Mouse (Mus musculus) large intestine, adult 2 months (tissue): Measurements from ENCODE around the gene Rftn1. TPM values are rescaled to one million over a fixed set of nuclear protein-coding genes. Genes with fewer than 3 reads are reported as not detected.
"Not testable (repeated sequence)": the region's sequence is repeated elsewhere in the genome, so short reads cannot be mapped to it uniquely, and the experiment has no call there.

Source experiments
- DNase-seq: peaks from one replicate; pipeline ENCODE4 v3.0.0-alpha.2; 2012; ENCODE audit warnings: low read depth, low spot score
- WGBS: fragments of 180-500 bp; shearing (Covaris S2); methylation state at CpG from one replicate; pipeline ENCODE4 v1.1.7; 2018; 5-methylcytosine and 5-hydroxymethylcytosine counted together
- polyA plus RNA-seq: library from polyadenylated mRNA; depleted of rRNA; stranded (reverse); fragments of >200 nt; gene quantifications from 2 replicates; pipeline ENCODE4 v1.2.3, GENCODE M21; 2012; rRNA removed

The Rftn1 gene
- 11.6 and 14.5 TPM in 2 replicates for polyA plus RNA-seq

DNA sequence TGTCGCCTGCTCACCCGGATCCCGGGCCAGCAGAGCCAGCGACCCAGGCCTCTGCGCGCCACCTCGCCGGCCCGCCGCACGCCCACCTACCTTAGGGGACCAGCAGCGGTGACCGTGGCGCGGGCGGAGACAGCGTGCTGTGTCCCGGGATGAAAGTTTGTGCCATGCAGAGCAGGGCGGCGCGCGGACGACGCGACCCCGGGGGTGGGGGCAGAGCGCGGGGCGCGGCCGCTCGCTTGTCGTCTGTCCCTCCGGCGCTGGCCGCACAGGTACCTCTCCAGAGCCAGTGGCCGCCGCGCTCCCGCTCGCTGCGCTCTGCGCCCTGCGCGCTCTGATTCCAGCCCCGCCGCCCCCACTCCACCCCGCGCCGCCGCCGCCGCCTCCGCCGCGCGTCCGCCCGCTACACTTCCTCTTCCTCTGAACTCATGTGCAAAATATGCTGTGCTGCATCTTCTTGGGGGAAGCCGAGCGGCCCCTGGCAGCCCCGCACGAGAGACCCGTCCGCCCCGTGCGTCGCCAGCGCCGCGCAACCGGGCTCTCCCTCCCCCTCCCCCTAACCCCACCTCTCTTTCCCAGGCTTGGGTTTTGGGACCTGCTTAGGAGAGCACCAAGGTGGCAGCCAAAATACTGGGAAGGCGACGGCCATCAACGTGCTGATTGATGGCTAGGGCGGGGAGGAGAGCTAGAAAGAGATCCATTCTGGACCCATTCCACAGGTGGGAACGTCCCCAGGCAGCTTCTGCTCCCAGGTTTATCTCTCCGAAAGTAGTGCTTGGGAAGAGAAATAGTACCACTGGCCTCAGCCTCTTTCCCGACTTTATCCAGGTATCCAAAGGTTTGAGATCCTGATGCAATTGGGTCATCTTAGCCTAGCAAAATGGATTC is at the start of gene Rftn1:
TSS of gene Rftn1 (minus strand) at position 544 of the 885 bp plus-strand sequence.
- 3% methylated on average over 79 of the region's 79 CpGs for WGBS
- no peak for DNase-seq

DNA sequence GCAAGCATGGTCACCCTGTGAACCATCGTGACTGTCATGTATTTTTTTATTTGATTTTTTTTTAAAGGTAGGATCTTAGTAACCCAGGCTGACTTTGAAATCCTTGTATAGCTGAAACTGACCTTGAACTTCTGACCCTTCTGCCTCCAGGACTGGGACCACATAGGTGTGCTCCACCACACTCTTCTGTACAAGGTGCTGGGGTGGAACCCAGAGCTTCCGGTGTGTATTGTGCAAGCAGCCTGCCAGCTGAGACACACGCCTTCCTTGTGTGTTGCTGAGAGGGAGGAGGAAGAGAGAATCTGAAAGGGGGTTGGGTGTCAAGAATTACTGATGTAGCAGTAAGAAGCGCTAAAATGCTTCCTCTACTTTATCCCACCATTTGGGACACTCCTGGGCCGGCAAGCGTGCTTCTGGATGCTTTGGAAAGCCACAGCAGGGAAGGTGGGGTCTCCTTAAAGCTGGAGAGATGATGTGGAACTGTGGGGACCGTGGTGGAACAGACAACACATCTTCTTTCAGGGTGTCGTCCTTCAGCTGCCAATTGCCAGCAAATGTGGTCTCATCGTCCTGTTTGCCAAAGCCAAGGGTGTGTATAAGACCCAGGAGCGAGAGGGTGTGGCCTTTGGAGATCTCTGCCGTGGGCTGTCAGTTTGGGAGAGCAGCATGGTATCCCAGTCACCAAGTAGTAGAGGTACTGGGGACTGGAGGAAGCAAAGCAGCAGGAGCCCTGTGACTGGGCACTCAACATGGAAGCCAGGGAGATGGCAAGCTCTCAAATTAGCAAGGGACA is 47.5 kb upstream of the Rftn1 start:
- 45% methylated on average over 11 of the region's 11 CpGs for WGBS
- no peak for DNase-seq

DNA sequence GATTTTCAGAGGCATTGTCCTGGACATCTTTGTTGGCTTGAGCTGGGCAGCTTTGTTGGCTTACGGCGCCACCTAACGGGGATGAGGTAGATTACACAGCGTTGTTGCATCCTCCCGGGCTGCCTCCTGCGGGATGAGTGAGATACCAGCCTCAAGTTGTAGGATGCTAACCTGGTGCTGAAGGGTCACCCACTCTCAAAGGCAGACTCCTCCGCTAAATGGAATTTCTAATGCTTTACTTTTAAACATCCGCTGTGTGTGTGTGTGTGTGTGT is 46.9 kb upstream of the Rftn1 start:
- WGBS: 6% methylated on average over 8 of the region's 8 CpGs
- DNase-seq: peak; percentile 11

DNA sequence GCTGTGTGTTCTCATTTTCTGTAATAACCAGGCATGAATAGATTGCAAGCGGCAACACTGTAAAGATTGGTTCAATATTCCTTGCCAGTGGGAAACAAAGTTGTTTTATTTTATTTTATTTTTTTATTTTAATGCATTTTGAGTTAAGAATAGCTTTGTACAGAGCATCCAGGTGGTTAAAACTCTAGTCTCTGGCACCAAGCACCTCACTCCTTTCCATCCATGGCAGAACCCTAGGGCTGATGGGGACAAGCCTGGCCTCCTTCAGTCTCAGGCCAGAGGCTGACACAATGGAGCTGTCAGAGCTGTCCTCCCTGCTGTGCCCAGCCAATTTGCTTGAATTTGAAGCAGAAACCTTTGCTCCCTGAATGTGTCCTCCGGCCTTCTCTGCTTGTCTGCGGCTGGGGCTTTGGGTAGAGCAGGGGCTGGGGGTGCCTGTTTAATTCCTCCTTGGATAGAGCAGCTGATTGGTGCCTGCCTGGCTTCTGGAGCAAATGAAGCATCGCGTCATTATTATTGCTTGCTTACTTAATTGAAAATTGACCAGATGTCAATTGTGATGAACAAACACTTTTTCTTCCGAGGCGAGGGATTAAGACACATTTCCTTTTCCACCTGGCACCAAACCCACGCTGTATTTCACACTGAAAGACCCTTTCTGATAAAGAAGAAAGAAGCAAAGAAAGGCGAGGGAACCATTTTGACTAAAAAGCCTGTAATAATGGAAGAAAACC is 46.4 kb upstream of the Rftn1 start:
- WGBS: 59% methylated on average over 9 of the region's 9 CpGs
- no peak for DNase-seq

DNA sequence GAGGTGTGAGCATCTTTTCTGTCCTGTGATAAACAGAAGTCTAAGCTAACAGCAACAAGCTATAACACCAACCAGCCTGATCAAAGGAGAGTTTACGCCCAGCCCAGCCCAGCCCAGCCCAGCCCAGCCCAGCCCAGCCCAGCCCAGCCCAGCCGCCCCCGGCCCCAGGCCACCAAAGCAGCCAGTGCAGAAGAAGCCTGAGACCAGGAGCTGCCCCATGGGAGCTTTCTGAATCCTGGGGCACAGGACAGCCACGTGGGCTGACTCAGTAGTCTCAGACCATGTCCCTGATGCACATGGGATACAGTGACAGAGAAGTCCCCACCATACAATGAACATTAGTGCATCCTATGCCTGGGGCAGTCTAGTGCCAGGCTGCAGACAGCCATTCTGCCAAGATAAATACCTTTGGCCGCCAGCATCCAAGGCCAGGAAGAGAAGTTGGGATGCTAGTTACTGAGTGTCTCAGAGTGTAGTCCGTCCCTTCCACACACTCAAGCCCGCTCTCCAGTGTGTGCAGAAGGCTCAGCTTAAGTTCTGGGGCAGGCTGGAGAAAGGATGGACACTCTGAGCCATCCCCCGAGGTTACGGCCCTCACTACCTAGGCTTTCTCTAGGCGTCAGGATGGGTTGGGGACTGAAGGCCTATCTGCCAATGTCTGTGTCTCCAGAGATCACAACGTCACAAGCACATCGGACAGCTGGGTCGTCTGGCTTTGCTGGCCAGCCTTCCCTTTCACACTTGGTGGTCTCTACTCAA is 45.6 kb upstream of the Rftn1 start:
- 67% methylated on average over 13 of the region's 13 CpGs for WGBS
- DNase-seq: no peak

DNA sequence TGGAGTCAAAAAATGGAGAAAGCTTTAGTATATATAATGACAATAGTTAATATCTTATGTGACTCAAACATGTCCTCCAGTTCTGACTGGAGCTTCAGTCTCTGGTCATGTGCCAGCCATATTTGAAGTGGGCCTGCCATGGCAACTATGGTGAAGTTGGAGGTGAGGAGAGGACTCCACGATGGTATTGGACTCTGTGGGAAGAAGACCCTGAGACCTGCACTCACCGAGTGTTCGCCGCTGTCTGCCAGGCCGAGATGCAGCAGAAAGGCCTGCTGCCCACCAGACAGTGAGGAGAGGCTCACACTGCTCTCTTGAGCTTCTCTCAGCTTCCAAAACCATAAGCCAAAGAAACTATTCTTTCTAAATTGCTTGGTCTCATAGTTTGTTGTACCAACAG is 43.5 kb upstream of the Rftn1 start:
- WGBS: 87% methylated on average over 5 of the region's 5 CpGs
- DNase-seq: no peak

DNA sequence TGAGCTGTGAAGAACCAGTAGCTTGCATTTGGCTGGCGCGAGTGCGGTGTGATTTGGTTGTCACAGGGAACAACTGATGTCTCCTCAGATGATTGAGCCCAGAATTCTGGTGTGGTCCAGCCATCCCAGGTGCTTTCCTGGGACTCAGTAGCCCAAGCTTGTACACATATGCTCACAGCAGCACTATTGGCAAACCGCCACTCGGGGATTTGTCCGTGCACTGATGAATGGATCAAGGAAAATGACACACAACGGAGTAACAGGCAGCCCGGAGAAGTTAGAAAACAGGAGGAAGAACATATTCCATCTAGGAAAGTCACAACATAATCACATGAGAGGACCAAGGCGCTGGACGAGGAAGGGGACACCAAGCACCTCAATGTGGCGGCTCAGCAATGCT is 42.3 kb upstream of the Rftn1 start:
- no peak for DNase-seq
- 91% methylated on average over 11 of the region's 11 CpGs for WGBS

DNA sequence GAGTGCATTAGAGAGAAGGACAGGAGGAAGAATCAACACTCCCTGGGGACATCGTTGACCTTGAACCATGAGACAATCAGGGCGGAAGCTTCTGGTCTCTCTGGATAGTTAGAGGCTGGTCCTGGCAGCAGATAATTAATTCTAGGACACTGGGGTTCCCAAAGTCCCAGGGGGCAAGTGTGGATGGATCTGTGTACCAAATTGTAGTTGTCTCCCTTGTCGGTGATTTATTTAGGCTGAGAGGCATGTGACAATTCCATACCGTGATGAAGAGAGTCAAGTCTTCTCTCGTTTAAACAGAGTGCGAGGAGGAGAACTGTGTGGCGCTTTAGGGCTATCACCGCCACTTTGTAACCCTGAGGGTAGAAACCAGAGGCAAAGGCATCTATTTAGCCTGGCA is 40.7 kb upstream of the Rftn1 start:
- 85% methylated on average over 8 of the region's 8 CpGs for WGBS
- DNase-seq: no peak

DNA sequence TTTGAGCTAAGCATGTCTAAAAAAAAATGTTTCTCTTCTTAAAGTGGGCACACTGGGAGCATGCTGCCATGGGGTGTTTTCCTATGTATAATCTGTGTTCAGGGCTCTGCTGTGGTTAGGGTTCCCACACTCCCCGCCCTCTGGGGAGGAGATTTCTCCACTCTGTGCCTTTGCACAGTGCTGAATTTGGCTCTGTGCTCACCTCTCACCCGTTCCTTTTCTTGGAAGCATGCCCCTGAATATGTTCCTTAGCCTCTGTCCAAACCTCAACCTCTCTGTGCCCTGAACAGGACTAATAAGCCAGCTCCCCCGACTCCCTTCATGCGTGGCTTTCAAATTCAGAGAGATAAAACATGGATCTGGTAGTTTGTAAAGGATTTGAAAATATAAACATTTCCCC is 39.1 kb upstream of the Rftn1 start:
- no peak for DNase-seq
- WGBS: 57% methylated on average over 4 of the region's 4 CpGs

DNA sequence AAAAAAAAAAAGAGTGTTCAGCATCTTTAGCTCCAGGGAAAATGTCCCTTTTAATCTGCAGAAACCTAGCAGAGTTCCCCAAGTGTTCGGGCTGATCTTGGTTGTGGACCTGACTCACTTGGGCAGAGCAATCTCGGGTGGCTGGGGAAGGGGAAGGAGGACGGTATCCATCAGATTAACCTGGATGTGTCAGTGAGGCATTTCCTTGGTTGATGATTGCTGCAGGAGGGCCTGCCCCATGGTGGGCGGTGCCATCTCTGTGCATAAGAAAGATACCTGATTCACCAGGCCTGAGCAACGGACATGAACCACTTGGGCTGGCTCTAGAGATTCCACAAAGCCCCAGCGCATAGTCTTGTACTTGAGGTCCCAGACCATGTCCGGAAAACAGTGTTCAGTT is 36.9 kb upstream of the Rftn1 start:
- 72% methylated on average over 7 of the region's 7 CpGs for WGBS
- no peak for DNase-seq

DNA sequence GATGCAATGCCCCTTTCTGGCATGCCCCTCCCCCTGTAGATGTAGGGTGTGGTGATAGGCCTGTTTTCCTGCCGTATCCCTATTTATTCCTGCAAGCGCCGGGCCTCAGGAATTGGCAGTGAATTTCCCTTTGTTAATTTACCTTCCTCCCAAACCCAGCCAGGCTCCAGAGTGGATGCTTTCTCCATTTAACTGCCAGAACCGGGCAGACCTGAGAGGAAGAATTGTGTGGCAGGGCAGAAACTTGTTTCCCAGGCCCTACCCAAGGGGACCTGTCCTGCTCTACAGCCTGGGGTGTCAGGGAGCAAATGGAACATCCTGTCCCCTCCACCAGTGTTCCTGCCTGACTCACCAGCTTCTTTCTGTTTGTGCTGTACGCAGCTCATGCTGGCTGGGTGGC is 34.2 kb upstream of the Rftn1 start:
- DNase-seq: no peak
- 60% methylated on average over 5 of the region's 5 CpGs for WGBS

DNA sequence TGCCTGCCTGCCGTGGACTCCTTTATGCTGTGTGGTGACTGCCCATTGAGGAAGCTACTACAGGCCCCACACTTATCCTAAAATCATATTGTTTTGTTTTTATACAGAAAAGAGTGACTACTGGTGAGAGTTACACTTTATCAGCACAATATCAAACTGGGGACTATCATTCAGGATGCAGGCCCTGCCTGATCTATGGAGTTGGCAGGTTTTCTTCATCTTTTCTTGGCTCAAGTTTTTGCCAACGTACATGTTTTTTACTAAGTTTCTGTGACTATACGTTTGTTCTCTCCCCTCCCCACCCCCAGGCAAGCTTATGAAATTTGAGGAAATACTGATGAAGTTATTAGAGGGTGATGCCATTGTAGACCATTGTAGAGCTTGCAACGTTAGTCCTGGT is 27.5 kb upstream of the Rftn1 start:
- 71% methylated on average over 4 of the region's 4 CpGs for WGBS
- no peak for DNase-seq

DNA sequence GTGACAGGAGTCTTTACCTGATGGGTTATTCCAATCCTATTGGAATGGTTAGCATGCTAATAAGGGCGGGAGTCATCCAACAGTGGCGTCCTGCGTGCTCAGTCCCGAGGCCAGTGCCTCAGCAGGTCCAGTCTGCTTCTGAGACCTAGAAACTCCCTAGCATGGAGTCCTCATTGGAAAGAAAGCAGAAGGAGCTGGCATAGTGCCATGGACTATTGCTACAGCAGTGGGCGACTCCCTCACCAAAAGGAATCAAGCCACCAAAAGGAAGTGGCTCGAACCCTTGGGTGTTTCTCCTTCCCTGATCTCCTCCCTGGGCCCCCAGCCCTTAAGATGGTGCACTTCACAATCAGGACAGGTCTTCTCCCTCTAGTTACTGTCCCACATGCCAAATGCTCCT is 24.6 kb upstream of the Rftn1 start:
- no peak for DNase-seq
- 72% methylated on average over 6 of the region's 6 CpGs for WGBS

DNA sequence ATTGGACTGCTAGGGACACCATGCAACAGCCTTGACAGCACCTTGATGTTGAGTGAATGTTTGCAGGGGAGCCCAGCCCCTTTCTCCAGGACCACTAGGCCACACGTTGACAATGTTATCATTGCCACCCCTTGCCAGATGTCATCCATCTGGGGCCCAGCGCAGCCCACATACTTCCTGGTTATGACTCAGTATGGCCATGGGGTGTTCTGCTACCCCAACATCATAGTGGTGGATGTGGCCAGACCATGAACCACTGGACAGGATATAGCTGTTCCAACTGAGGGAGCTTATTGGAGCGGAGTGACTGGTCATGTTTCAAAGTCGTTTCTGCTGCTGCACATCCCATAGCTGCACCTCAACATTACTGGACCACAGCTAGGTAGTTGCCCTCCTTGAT is 22.6 kb upstream of the Rftn1 start:
- no peak for DNase-seq
- WGBS: 79% methylated on average over 4 of the region's 4 CpGs

DNA sequence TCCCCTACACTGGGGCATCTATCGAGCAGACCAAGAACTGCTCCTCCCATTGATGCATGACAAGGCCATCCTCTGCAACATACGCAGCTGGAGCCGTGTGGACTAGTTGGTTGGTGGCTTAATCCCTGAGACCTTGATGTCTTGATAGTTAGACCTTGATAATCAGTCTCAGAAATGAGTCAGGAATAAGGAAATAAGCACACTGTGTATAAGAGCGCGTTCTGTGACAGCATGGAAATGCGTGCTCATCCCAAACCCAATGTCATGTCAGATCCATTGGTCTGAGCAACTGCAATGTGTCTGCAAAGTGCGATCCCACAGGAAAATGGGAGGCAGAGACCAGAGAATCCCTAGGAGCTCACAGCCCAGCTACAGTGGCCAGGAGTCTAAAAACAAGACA is 21.3 kb upstream of the Rftn1 start:
- DNase-seq: no peak
- 92% methylated on average over 7 of the region's 7 CpGs for WGBS

DNA sequence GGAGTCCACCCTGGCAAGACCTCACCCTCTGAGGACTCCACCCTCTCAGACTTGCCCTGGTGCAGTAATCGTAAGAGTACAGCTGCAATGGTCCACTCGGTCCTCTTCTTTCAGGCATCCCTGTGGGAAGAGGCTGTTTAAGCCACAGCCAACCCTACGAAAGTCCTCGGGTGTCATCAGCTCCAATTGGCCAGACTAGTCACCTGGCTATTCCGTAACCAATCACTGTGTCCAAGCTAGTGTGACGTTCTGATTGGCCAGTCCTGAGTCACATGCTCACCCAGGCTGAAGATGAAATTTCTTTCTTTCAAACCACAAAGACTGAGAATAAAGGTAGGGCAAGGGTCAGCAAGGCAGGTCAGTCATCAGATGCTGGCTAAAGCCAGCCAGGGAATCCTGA is 19.4 kb upstream of the Rftn1 start:
- WGBS: 84% methylated on average over 6 of the region's 6 CpGs
- no peak for DNase-seq

DNA sequence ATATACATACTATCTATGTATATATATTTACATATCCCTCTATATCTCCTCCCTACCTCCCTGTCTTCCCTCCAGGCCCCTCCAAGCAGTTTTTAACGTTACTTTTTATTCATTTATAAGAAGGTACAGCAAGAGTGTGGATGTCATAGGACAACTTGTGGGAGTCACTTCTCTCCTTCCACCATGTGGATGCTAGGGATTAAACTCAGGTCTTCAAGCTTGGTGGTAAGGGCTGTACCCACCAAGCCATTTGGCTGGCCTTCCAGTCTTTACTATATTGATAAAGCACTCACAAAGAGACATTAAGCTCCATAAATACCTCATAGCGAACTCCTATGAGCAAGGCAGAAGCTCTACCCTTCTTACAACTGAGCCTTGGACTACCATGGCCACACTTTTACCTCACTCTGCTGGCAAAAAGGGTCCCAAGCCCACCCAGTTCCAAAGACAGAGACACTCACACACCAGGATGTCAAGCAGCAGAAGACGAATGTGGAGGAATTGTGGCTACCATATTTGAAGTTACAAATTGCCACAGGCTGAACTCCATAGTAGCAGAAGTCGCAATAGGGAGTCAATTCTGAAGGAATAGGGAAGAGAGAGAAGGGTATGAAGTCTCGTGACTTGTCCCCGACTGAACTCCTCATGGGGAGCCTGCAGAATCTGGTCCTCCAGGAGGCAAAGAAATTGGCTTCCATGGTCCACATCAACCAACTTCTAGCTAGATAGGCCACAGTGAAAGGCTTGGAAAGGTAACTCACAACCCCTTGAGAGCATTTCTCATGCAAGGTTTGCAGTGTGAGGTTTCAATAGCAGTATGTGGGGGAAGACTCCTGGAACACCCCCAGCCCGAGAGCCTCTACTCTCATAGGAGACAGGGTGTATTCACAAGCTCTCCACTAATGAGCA is 17.9 kb upstream of the Rftn1 start:
- 82% methylated on average over 7 of the region's 7 CpGs for WGBS

DNA sequence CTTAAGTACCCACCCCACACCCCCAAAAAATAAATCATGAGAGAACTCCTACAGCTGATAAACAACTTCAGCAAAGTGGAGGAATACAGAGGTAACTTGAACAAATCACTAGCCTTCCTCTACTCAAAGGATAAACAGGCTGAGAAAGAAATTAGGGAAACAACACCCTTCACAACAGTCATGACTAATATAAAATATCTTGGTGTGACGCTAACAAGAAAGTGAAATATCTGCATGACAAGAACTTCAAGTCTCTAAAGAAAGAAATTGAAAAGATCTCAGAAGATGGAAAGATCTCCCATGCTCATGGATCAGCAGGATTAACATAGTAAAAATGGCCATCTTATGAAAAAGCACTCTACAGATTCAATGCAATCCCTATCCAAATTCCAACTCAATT is 15.8 kb upstream of the Rftn1 start:
- DNase-seq: not testable (repeated sequence)
- 94% methylated on average over 1 of the region's 1 CpGs for WGBS

More for the DNA sequence above, 17.9 kb upstream of the Rftn1 start:
- DNase-seq: no peak

DNA sequence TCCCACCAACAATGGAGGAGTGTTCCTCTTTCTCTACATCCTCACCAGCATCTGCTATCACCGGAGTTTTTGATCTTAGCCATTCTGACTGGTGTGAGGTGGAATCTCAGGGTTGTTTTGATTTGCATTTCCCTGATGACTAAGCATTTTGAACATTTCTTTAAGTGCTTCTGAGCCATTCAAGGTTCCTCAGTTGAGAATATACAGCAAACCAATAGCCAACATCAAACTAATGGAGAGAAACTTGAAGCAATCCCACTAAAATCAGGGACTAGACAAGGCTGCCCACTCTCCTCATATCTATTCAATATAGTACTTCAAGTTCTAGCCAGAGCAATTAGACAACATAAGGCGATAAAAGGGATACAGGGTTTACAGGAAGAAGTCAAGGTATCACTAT is 15.4 kb upstream of the Rftn1 start:
- WGBS: 87% methylated on average over 2 of the region's 2 CpGs
- not testable (repeated sequence) for DNase-seq
